Mouse (Mus musculus) midbrain, postnatal 0 days (tissue): ENCODE data around the gene Btbd16. TPM values are rescaled to one million over a fixed set of nuclear protein-coding genes. Genes with fewer than 3 reads are reported as not detected.
A peak's percentile ranks its signal among the peaks of the same experiment; 100 is the strongest.

Experiments
- ATAC-seq: fragments of 200-750 bp; cut with Nextera tagmentation; 2 replicates; pipeline ENCODE4 v1.8.0; 2017; ENCODE audit warnings: moderate number of reproducible peaks, mild to moderate bottlenecking, moderate TSS enrichment, moderate library complexity; ENCODE audit not compliant: low FRiP score
- DNase-seq: peaks from one replicate; pipeline ENCODE4 v3.0.0-alpha.2; 2015; ENCODE audit warnings: low spot score
- H3K27ac ChIP-seq: fragments of 300-500 bp; sonication (generic); 2 replicates; pipeline ENCODE4 v1.5.1; 2014; ENCODE audit warnings: low read depth, mild to moderate bottlenecking, low read length, mixed read lengths
- H3K27me3 ChIP-seq: fragments of 300-500 bp; sonication (generic); 2 replicates; pipeline ENCODE4 v1.6.1; 2014; ENCODE audit warnings: low read length, control low read depth, mixed read lengths; ENCODE audit not compliant: insufficient read depth
- H3K36me3 ChIP-seq: fragments of 300-500 bp; sonication (generic); 2 replicates; pipeline ENCODE4 v1.6.1; 2014; ENCODE audit warnings: low read length, control low read depth, mixed read lengths; ENCODE audit not compliant: insufficient read depth
- H3K4me1 ChIP-seq: fragments of 300-500 bp; sonication (generic); 2 replicates; pipeline ENCODE4 v1.6.1; 2014; ENCODE audit warnings: mild to moderate bottlenecking, control low read depth, antibody characterized with exemption, low read length, mixed read lengths; ENCODE audit not compliant: insufficient read depth
- H3K4me2 ChIP-seq: fragments of 300-500 bp; sonication (generic); 2 replicates; pipeline ENCODE4 v1.6.1; 2014; ENCODE audit warnings: low read depth, mild to moderate bottlenecking, low read length, mixed read lengths; ENCODE audit not compliant: poor library complexity, severe bottlenecking
- H3K4me3 ChIP-seq: fragments of 300-500 bp; sonication (generic); 2 replicates; pipeline ENCODE4 v1.5.1; 2014; ENCODE audit warnings: low read depth, mild to moderate bottlenecking, low read length, moderate library complexity
- H3K9ac ChIP-seq: fragments of 300-500 bp; sonication (generic); replicated peaks from 2 replicates; pipeline ENCODE4 v1.6.1; 2014; ENCODE audit warnings: mild to moderate bottlenecking, low read length, moderate library complexity, mixed read lengths; ENCODE audit not compliant: poor library complexity, severe bottlenecking
- H3K9me3 ChIP-seq: fragments of 300-500 bp; sonication (generic); 2 replicates; pipeline ENCODE4 v1.6.1; 2016; ENCODE audit warnings: low read length, control low read depth
- CTCF ChIP-seq: IDR thresholded peaks from 2 replicates; pipeline ENCODE4 v1.5.1; 2016; ENCODE audit warnings: antibody characterized with exemption, mild to moderate bottlenecking
- WGBS: fragments of 180-500 bp; shearing (Covaris S2); extraction: QIAGEN DNeasy Blood & Tissue Kit; methylation state at CpG from one replicate; pipeline ENCODE4 v1.1.7; 2014; 5-methylcytosine and 5-hydroxymethylcytosine counted together
- polyA plus RNA-seq: library from polyadenylated mRNA; unstranded; fragments of >200 nt; fragmentation: Nextera tagmentation; extraction: Ambion mirVana; gene quantifications from 2 replicates; pipeline ENCODE4 v1.2.1, GENCODE M21; 2015
- total RNA-seq: library from RNA; depleted of rRNA; stranded (reverse); fragments of >200 nt; gene quantifications from 2 replicates; pipeline ENCODE4 v1.2.3, GENCODE M21; 2014

Gene Btbd16
- total and polyA plus RNA-seq, 2 experiments from 2014 or later: 0.32 TPM; not detected in 1

GRCm38 (mm10) chr7:130788950-130789349 is 15.1 kb downstream of the Btbd16 start:
- no peak for DNase-seq
- H3K27ac ChIP-seq: no peak overlapping the region
- WGBS: 81% methylated on average over 3 of the region's 3 CpGs
- H3K9me3 ChIP-seq: no peaks in the 10 kb centered on the region
- no peaks in the 10 kb centered on the region for H3K4me1 ChIP-seq
- no peak overlapping the region for H3K9ac ChIP-seq
- TF ChIP-seq CTCF: no peak
- H3K27me3 ChIP-seq: no peaks in the 10 kb centered on the region
- no peaks in the 10 kb centered on the region for H3K36me3 ChIP-seq
- no peak overlapping the region for H3K4me2 ChIP-seq
- H3K4me3 ChIP-seq: no peak overlapping the region
- no peak for ATAC-seq

- no peak for ATAC-seq
- WGBS: 85% methylated on average over 7 of the region's 7 CpGs
- Histone ChIP-seq H3K9me3 (no peaks in the 10 kb centered on the region), H3K4me1 (no peaks in the 10 kb centered on the region), H3K9ac (no peak overlapping the region), H3K27me3 (no peaks in the 10 kb centered on the region), H3K36me3 (no peaks in the 10 kb centered on the region), H3K27ac (no peak overlapping the region), H3K4me3 (no peak overlapping the region), H3K4me2 (no peak overlapping the region)
- DNase-seq: no peak
- no peak for TF ChIP-seq CTCF
Measured at GRCm38 (mm10) chr7:130789456-130789855, 15.6 kb downstream of the Btbd16 start.

DNA sequence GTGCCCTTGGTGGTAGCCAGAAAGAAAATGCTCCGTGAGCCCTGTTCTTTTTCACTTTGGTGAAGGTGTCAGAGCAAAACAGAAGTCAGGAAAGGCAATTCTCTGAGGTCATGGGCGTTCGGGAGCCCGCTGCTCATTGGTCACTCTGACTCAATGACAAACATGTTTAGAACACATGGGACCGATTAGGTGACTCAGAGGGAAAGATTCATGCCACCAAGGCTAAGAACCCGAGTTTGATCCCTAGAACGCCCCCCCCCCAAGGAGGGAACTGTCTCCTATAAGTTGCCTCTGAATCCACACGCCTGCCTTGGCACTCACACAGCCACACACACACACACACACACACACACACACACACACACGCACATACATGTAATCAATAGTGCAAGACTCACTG is 19.8 kb downstream of the Btbd16 start:
- Histone ChIP-seq H3K9ac (no peak overlapping the region), H3K9me3 (no peaks in the 10 kb centered on the region), H3K4me1 (no peaks in the 10 kb centered on the region), H3K4me2 (no peak overlapping the region), H3K36me3 (no peaks in the 10 kb centered on the region), H3K27ac (no peak overlapping the region), H3K4me3 (no peak overlapping the region), H3K27me3 (no peaks in the 10 kb centered on the region)
- ATAC-seq (no peak), DNase-seq (no peak)
- WGBS: 88% methylated on average over 9 of the region's 9 CpGs
- no peak for TF ChIP-seq CTCF

DNA sequence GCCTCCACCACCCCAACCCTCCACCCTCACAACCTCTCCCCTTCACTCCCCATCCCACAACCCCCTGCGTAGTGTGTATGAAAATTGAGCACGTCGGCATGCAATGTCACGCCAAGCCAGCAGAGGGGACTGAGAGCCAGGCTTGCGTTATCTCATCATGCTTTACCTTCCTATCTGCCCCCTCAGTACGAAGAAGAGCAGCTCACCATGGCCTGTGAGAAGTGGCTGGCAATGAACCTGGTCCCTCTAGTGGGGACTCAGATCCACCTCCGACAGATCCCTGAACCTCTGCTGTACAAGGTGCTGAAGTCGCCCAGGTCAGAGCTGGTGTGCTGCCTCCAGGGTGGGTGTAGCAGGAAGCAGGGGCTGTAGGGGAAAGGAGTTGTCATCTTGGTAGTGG is 22.9 kb downstream of the Btbd16 start:
- TF ChIP-seq CTCF: peak; percentile 39
- no peak for ATAC-seq

GRCm38 (mm10) chr7:130797524-130797923 is 23.7 kb downstream of the Btbd16 start:
- TF ChIP-seq CTCF: no peak
- H3K27me3 ChIP-seq: no peaks in the 10 kb centered on the region
- no peak overlapping the region for H3K27ac ChIP-seq
- no peaks in the 10 kb centered on the region for H3K4me1 ChIP-seq
- 94% methylated on average over 6 of the region's 6 CpGs for WGBS
- DNase-seq (no peak), ATAC-seq (no peak)
- no peak overlapping the region for H3K9ac ChIP-seq
- H3K4me3 ChIP-seq: no peak overlapping the region
- no peaks in the 10 kb centered on the region for H3K9me3 ChIP-seq
- no peaks in the 10 kb centered on the region for H3K36me3 ChIP-seq
- H3K4me2 ChIP-seq: no peak overlapping the region

More for the DNA sequence above, 22.9 kb downstream of the Btbd16 start:
- H3K4me3 ChIP-seq: no peak overlapping the region
- no peak for DNase-seq
- WGBS: 65% methylated on average over 8 of the region's 8 CpGs
- H3K9ac ChIP-seq: no peak overlapping the region
- no peaks in the 10 kb centered on the region for H3K27me3 ChIP-seq
- no peaks in the 10 kb centered on the region for H3K9me3 ChIP-seq
- no peak overlapping the region for H3K27ac ChIP-seq
- no peaks in the 10 kb centered on the region for H3K36me3 ChIP-seq
- no peak overlapping the region for H3K4me2 ChIP-seq
- H3K4me1 ChIP-seq: no peaks in the 10 kb centered on the region

DNA sequence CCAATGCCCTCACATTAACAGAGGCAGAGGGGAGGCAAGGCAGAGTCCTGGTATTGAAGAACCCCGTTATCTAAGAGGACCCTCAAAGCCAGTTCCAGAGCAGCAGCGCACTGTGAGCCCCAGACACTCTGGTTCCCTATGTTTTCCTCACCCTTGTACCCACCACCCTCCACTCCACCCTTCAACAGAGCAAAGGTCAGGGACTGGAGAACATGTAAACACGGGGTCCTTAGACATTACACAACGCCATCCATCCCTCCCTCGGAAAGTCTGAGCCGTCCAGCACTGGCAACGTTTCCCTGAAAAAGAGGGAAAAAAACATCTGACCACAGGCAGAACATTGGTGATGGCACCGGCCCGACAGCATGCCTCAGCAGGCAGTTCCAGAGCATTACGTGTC is 25.5 kb downstream of the Btbd16 start:
- H3K36me3 ChIP-seq: no peaks in the 10 kb centered on the region
- H3K9ac ChIP-seq: no peak overlapping the region
- ATAC-seq (no peak), DNase-seq (no peak)
- no peak overlapping the region for H3K4me2 ChIP-seq
- no peaks in the 10 kb centered on the region for H3K4me1 ChIP-seq
- H3K27ac ChIP-seq: no peak overlapping the region
- 89% methylated on average over 10 of the region's 10 CpGs for WGBS
- no peaks in the 10 kb centered on the region for H3K27me3 ChIP-seq
- H3K9me3 ChIP-seq: no peaks in the 10 kb centered on the region
- no peak overlapping the region for H3K4me3 ChIP-seq
- no peak for TF ChIP-seq CTCF

DNA sequence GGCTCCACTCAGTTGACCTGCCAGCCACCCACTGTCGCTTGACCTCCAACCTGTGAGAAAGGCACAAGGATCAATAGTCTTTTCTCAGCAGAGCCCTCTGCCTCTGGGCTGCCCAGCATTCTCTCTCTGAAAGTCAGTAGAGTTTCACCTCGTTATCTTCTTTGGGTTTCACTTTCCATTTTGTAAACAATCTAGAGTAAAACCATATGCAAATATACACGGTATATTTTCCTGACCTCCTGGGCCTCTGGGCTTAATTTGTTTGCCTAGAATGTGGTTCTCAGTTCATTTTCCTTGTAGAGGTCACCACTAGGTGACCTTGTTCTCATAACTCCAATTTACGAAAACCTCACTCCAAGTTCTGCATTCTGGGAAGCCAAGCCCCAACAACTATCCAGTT is 26.8 kb downstream of the Btbd16 start:
- DNase-seq (no peak), ATAC-seq (no peak)
- H3K4me1 ChIP-seq: no peaks in the 10 kb centered on the region
- no peak overlapping the region for H3K4me2 ChIP-seq
- H3K9me3 ChIP-seq: no peaks in the 10 kb centered on the region
- 79% methylated on average over 4 of the region's 4 CpGs for WGBS
- H3K9ac ChIP-seq: no peak overlapping the region
- H3K27me3 ChIP-seq: no peaks in the 10 kb centered on the region
- H3K4me3 ChIP-seq: no peak overlapping the region
- no peak overlapping the region for H3K27ac ChIP-seq
- H3K36me3 ChIP-seq: no peaks in the 10 kb centered on the region
- TF ChIP-seq CTCF: no peak
